12 mouse cellular contexts compared by ENCODE assay signal in the genomic region with DNA sequence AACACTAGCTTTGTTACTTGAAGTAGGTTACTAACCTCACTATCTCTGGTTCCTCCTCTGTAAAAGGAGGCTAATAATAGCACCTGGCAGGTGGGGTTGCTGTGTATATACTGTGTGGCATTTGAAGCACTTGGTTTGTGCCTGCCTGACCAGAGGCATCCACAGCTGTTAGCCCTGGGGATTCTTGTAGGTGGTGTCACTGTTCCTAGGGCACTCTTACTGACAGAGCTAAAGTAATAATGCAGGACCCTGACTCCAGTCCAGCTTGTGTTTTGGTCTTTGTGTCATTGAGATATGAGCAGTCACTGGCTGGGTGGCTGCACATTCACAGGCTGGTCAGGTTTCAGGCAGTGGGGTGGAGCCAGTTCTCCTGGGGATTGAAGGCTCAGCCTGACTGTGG. TPM values are rescaled to one million over a fixed set of nuclear protein-coding genes. Genes with fewer than 3 reads are reported as not detected.
A peak's percentile ranks its signal among the peaks of the same experiment; 100 is the strongest.
DNase-seq lines count a peak whose midpoint lies in the region; ATAC-seq and TF ChIP-seq lines count a peak whose summit lies in the region.
"Had no signal": no experiment of that assay in that cellular context is flagged by ENCODE, and none has a peak within 500 bp of the region (broad histone marks: within the 10 kb centered on the region; RNA-seq: fewer than 3 reads in every experiment).

No protein-coding gene starts in this region.

- H3K27me3 ChIP-seq in heart, embryonic 13.5 days (replicated peaks), result no peaks in the 10 kb centered on the region
- H3K27me3 ChIP-seq: limb, embryonic 15.5 days; midbrain, embryonic 13.5 days had no signal

- intact Hi-C loops in left cerebral cortex, adult 2 months (cut with DNase I), result no loop called here

- H3K4me3 ChIP-seq in heart, embryonic 13.5 days, result no peak overlapping the region
- H3K4me3 ChIP-seq in left cerebral cortex, adult 2 months, result no peak overlapping the region
- H3K4me3 ChIP-seq: limb, embryonic 15.5 days; midbrain, embryonic 13.5 days had no signal

- H3K9me3 ChIP-seq in heart, embryonic 13.5 days, result no peaks in the 10 kb centered on the region
- H3K9me3 ChIP-seq: limb, embryonic 15.5 days; midbrain, embryonic 13.5 days had no signal

- peak overlapping the region; percentile 96 for H3K27ac ChIP-seq in heart, embryonic 13.5 days (replicated peaks)
- H3K27ac ChIP-seq in left cerebral cortex, adult 2 months, result no peak overlapping the region
- H3K27ac ChIP-seq: limb, embryonic 15.5 days; midbrain, embryonic 13.5 days had no signal

- peaks cover 13% of the 10 kb centered on the region; the same call in 1 of the 2 replicates for H3K36me3 ChIP-seq in heart, embryonic 13.5 days
- H3K36me3 ChIP-seq: limb, embryonic 15.5 days; midbrain, embryonic 13.5 days had no signal

- H3K4me2 ChIP-seq in heart, embryonic 13.5 days, result peak overlapping the region; percentile 46
- H3K4me2 ChIP-seq: limb, embryonic 15.5 days; midbrain, embryonic 13.5 days had no signal

- peak overlapping the region; percentile 65 for H3K9ac ChIP-seq in heart, embryonic 13.5 days
- H3K9ac ChIP-seq: limb, embryonic 15.5 days; midbrain, embryonic 13.5 days had no signal

- H3K4me1 ChIP-seq in heart, embryonic 13.5 days, result peaks cover 61% of the 10 kb centered on the region

- peak; percentile 73 for DNase-seq in gastrocnemius, adult 18-20 months (ENCODE audit: low spot score)
- no peak for DNase-seq in gastrocnemius, postnatal 10 days
- peak; percentile 26 for DNase-seq in Muller cell, postnatal 12 days (ENCODE audit: inconsistent ontology term)
- DNase-seq in kidney, postnatal 36 days, result peak; percentile 21 to 31
- DNase-seq in right cerebral cortex, adult 18-20 months, result no peak
- no peak for DNase-seq in cerebellum, adult 9-10 months
- DNase-seq in left cerebral cortex, adult 2 months (ENCODE audit: extremely low spot score in 1 of 2, low spot score in 2 of 2), result no peak
- DNase-seq: layer of hippocampus, adult 9-11 months; thymus, adult 18-20 months had no signal

- ATAC-seq in heart, embryonic 13.5 days (ENCODE audit: extremely low read depth, insufficient number of reproducible peaks, low FRiP score, low TSS enrichment), result no peak
- ATAC-seq: midbrain, embryonic 13.5 days had no signal

- no peak for TF ChIP-seq CTCF in left cerebral cortex, adult 2 months (IDR thresholded peaks at IDR 0.05)

RNA-seq across cellular contexts. Expression of gene Tom1, which starts 5.0 kb away (rescaled TPM):
- total RNA-seq in gastrocnemius, adult 18-20 months (2021), result 10 to 100 TPM; 54.0 to 58.4 TPM
- total RNA-seq in gastrocnemius, postnatal 10 days (2021), result 10 to 100 TPM; 43.2 to 47.1 TPM
- polyA plus RNA-seq in heart, embryonic 13.5 days (2015; fragmentation: Nextera tagmentation; extraction: Ambion mirVana), result 40.0 and 44.1 TPM in 2 replicates
- total RNA-seq in left cerebral cortex, adult 2 months (2021), result 10 to 100 TPM; 31.4 to 42.2 TPM

RNA-seq across cellular contexts. Expression of gene Hmgxb4, which starts 45.3 kb away (rescaled TPM):
- total RNA-seq in gastrocnemius, adult 18-20 months (2021), result 1 to 10 TPM; 7.4 to 9.5 TPM
- 10 to 100 TPM; 11.8 to 17.3 TPM for total RNA-seq in gastrocnemius, postnatal 10 days (2021)
- 23.1 and 23.5 TPM in 2 replicates for polyA plus RNA-seq in heart, embryonic 13.5 days (2015; fragmentation: Nextera tagmentation; extraction: Ambion mirVana)
- 10 to 100 TPM; 24.5 to 28.9 TPM for total RNA-seq in left cerebral cortex, adult 2 months (2021)

RNA-seq across cellular contexts. Expression of gene Hmox1, which starts 54.9 kb away (rescaled TPM):
- total RNA-seq in gastrocnemius, adult 18-20 months (2021), result 1 to 10 TPM; 5.0 to 5.3 TPM
- total RNA-seq in gastrocnemius, postnatal 10 days (2021), result 10 to 100 TPM; 14.8 to 24.3 TPM
- 32.8 and 38.1 TPM in 2 replicates for polyA plus RNA-seq in heart, embryonic 13.5 days (2015; fragmentation: Nextera tagmentation; extraction: Ambion mirVana)
- total RNA-seq in left cerebral cortex, adult 2 months (2021), result 1 to 10 TPM; 3.9 to 5.2 TPM

Comparison
In these comparisons a context has a peak if more than half of its experiments do, and no peak if none do; other contexts are left out.
1. DNase-seq: peak in gastrocnemius, adult 18-20 months (single experiment), Muller cell, postnatal 12 days (single experiment) and kidney, postnatal 36 days (2 of 2); none in gastrocnemius, postnatal 10 days (single experiment), right cerebral cortex, adult 18-20 months (single experiment), cerebellum, adult 9-10 months (single experiment) and left cerebral cortex, adult 2 months (0 of 2).